Mouse (Mus musculus) heart, embryonic 15.5 days (tissue): ENCODE data around the gene Frmd7. TPM values are rescaled to one million over a fixed set of nuclear protein-coding genes. Genes with fewer than 3 reads are reported as not detected.
A peak's percentile ranks its signal among the peaks of the same experiment; 100 is the strongest.

Experiments used
- ATAC-seq: fragments of 200-750 bp; cut with Nextera tagmentation; replicated peaks from 2 replicates; pipeline ENCODE4 v1.8.0; 2017; ENCODE audit warnings: low read depth, moderate TSS enrichment; ENCODE audit not compliant: insufficient number of reproducible peaks, insufficient read depth, low FRiP score
- H3K27ac ChIP-seq: fragments of 300-500 bp; sonication (generic); 2 replicates; pipeline ENCODE4 v1.5.1; 2015; ENCODE audit warnings: mild to moderate bottlenecking, inconsistent platforms
- H3K27me3 ChIP-seq: fragments of 300-500 bp; sonication (generic); 2 replicates; pipeline ENCODE4 v1.6.1; 2015; ENCODE audit warnings: inconsistent platforms
- H3K36me3 ChIP-seq: fragments of 300-500 bp; sonication (generic); 2 replicates; pipeline ENCODE4 v1.6.1; 2015; ENCODE audit warnings: mild to moderate bottlenecking, inconsistent platforms
- H3K4me1 ChIP-seq: fragments of 300-500 bp; sonication (generic); replicated peaks from 2 replicates; pipeline ENCODE4 v1.6.1; 2015; ENCODE audit warnings: inconsistent platforms
- H3K4me2 ChIP-seq: fragments of 300-500 bp; sonication (generic); 2 replicates; pipeline ENCODE4 v1.6.1; 2015; ENCODE audit warnings: inconsistent platforms, mild to moderate bottlenecking, moderate library complexity
- H3K4me3 ChIP-seq: fragments of 300-500 bp; sonication (generic); 2 replicates; pipeline ENCODE4 v1.5.1; 2015; ENCODE audit warnings: mild to moderate bottlenecking, inconsistent platforms
- H3K9ac ChIP-seq: fragments of 300-500 bp; sonication (generic); 2 replicates; pipeline ENCODE4 v1.6.1; 2015; ENCODE audit warnings: mild to moderate bottlenecking, inconsistent platforms
- H3K9me3 ChIP-seq: fragments of 300-500 bp; sonication (generic); replicated peaks from 2 replicates; pipeline ENCODE4 v1.6.1; 2016; ENCODE audit warnings: inconsistent platforms
- WGBS: fragments of 180-500 bp; shearing (Covaris S2); methylation state at CpG from one replicate; pipeline ENCODE4 v1.1.7; 2015; ENCODE audit warnings: mixed read lengths; 5-methylcytosine and 5-hydroxymethylcytosine counted together
- polyA plus RNA-seq: library from polyadenylated mRNA; unstranded; fragments of >200 nt; fragmentation: Nextera tagmentation; extraction: Ambion mirVana; gene quantifications from 2 replicates; pipeline ENCODE4 v1.2.1, GENCODE M21; 2015

Frmd7 gene
- 0.15 and 0.23 TPM in 2 replicates for polyA plus RNA-seq

GRCm38 (mm10) chrX:50942610-50943009 is at the start of gene Frmd7:
Gene Frmd7 (minus strand): TSS chrX:50942710.
- H3K4me3 ChIP-seq = no peak within 1 kb of the TSS
- 70% methylated on average over 14 of the region's 14 CpGs for WGBS

GRCm38 (mm10) chrX:50991324-50991723 is 48.8 kb upstream of the Frmd7 start:
- H3K4me3 ChIP-seq = no peak overlapping the region
- no peaks in the 10 kb centered on the region for H3K4me1 ChIP-seq
- no peak overlapping the region for H3K9ac ChIP-seq
- 90% methylated on average over 5 of the region's 5 CpGs for WGBS
- no peak for ATAC-seq
- no peak overlapping the region for H3K27ac ChIP-seq
- H3K4me2 ChIP-seq = no peak overlapping the region
- no peaks in the 10 kb centered on the region for H3K36me3 ChIP-seq
- no peaks in the 10 kb centered on the region for H3K27me3 ChIP-seq
- no peaks in the 10 kb centered on the region for H3K9me3 ChIP-seq

More at GRCm38 (mm10) chrX:50942610-50943009, at the start of gene Frmd7:
- no peaks in the 10 kb centered on the region for H3K27me3 ChIP-seq
- no peak within 1 kb of the TSS for H3K27ac ChIP-seq
- H3K9ac ChIP-seq = no peak within 1 kb of the TSS
- H3K9me3 ChIP-seq = no peaks in the 10 kb centered on the region
- no peak within 1 kb of the TSS for H3K4me2 ChIP-seq
- H3K4me1 ChIP-seq = no peaks in the 10 kb centered on the region
- no peaks in the 10 kb centered on the region for H3K36me3 ChIP-seq
- ATAC-seq = no peak

GRCm38 (mm10) chrX:50989940-50990339 is 47.4 kb upstream of the Frmd7 start:
- Histone ChIP-seq H3K9me3 (no peaks in the 10 kb centered on the region), H3K27ac (no peak overlapping the region), H3K36me3 (no peaks in the 10 kb centered on the region), H3K9ac (no peak overlapping the region), H3K4me2 (no peak overlapping the region), H3K27me3 (no peaks in the 10 kb centered on the region), H3K4me1 (no peaks in the 10 kb centered on the region), H3K4me3 (no peak overlapping the region)
- 83% methylated on average over 6 of the region's 6 CpGs for WGBS
- no peak for ATAC-seq

- H3K9ac ChIP-seq = no peak overlapping the region
- no peaks in the 10 kb centered on the region for H3K36me3 ChIP-seq
- no peak overlapping the region for H3K4me3 ChIP-seq
- H3K27me3 ChIP-seq = no peaks in the 10 kb centered on the region
- H3K27ac ChIP-seq = no peak overlapping the region
- ATAC-seq = no peak
- H3K4me2 ChIP-seq = no peak overlapping the region
- no peaks in the 10 kb centered on the region for H3K9me3 ChIP-seq
- H3K4me1 ChIP-seq = no peaks in the 10 kb centered on the region
- 24% methylated on average over 1 of the region's 1 CpGs for WGBS
Observed at GRCm38 (mm10) chrX:50988581-50988980, 46.1 kb upstream of the Frmd7 start.

GRCm38 (mm10) chrX:50978428-50978827 is 35.9 kb upstream of the Frmd7 start:
- no peak overlapping the region for H3K27ac ChIP-seq
- 71% methylated on average over 2 of the region's 2 CpGs for WGBS
- H3K36me3 ChIP-seq = no peaks in the 10 kb centered on the region
- H3K4me1 ChIP-seq = no peaks in the 10 kb centered on the region
- H3K27me3 ChIP-seq = no peaks in the 10 kb centered on the region
- H3K4me3 ChIP-seq = no peak overlapping the region
- no peak overlapping the region for H3K4me2 ChIP-seq
- no peaks in the 10 kb centered on the region for H3K9me3 ChIP-seq
- H3K9ac ChIP-seq = no peak overlapping the region
- ATAC-seq = no peak

GRCm38 (mm10) chrX:50972145-50972544 is 29.6 kb upstream of the Frmd7 start:
- no peaks in the 10 kb centered on the region for H3K27me3 ChIP-seq
- H3K9ac ChIP-seq = no peak overlapping the region
- no peaks in the 10 kb centered on the region for H3K9me3 ChIP-seq
- H3K27ac ChIP-seq = no peak overlapping the region
- H3K4me3 ChIP-seq = no peak overlapping the region
- H3K36me3 ChIP-seq = no peaks in the 10 kb centered on the region
- WGBS = 75% methylated on average over 4 of the region's 4 CpGs
- H3K4me1 ChIP-seq = peaks cover 3% of the 10 kb centered on the region; the same call in 1 of the 2 replicates
- ATAC-seq = no peak
- H3K4me2 ChIP-seq = no peak overlapping the region

- no peak for ATAC-seq
- Histone ChIP-seq H3K27ac (no peak overlapping the region), H3K4me2 (no peak overlapping the region), H3K4me1 (peaks cover 3% of the 10 kb centered on the region; the same call in 1 of the 2 replicates), H3K27me3 (no peaks in the 10 kb centered on the region), H3K36me3 (no peaks in the 10 kb centered on the region), H3K9me3 (no peaks in the 10 kb centered on the region), H3K9ac (no peak overlapping the region), H3K4me3 (no peak overlapping the region)
- 90% methylated on average over 5 of the region's 5 CpGs for WGBS
Observed at GRCm38 (mm10) chrX:50969907-50970306, 27.4 kb upstream of the Frmd7 start.

- peak overlapping the region; percentile 77 for H3K27ac ChIP-seq
- ATAC-seq = no peak; the same call in 1 of the 2 replicates
- H3K9ac ChIP-seq = no peak overlapping the region
- no peaks in the 10 kb centered on the region for H3K36me3 ChIP-seq
- H3K4me1 ChIP-seq = peaks cover 3% of the 10 kb centered on the region; the same call in 1 of the 2 replicates
- no peak overlapping the region for H3K4me3 ChIP-seq
- no peaks in the 10 kb centered on the region for H3K27me3 ChIP-seq
- no peaks in the 10 kb centered on the region for H3K9me3 ChIP-seq
- 36% methylated on average over 10 of the region's 10 CpGs for WGBS
- no peak overlapping the region for H3K4me2 ChIP-seq
Observed at GRCm38 (mm10) chrX:50968157-50968932, 25.8 kb upstream of the Frmd7 start.

GRCm38 (mm10) chrX:50965157-50965556 is 22.6 kb upstream of the Frmd7 start:
- Histone ChIP-seq H3K4me2 (no peak overlapping the region), H3K4me1 (peaks cover 3% of the 10 kb centered on the region; the same call in 1 of the 2 replicates), H3K4me3 (no peak overlapping the region), H3K27me3 (no peaks in the 10 kb centered on the region), H3K27ac (no peak overlapping the region), H3K9ac (no peak overlapping the region), H3K9me3 (no peaks in the 10 kb centered on the region), H3K36me3 (no peaks in the 10 kb centered on the region)
- ATAC-seq = no peak
- 60% methylated on average over 3 of the region's 3 CpGs for WGBS

- Histone ChIP-seq H3K4me1 (0 out of 2 replicates have a peak, but pooled peaks cover 2% of the 10 kb centered on the region), H3K9me3 (no peaks in the 10 kb centered on the region), H3K36me3 (no peaks in the 10 kb centered on the region), H3K4me3 (no peak overlapping the region), H3K4me2 (no peak overlapping the region), H3K27ac (no peak overlapping the region), H3K9ac (no peak overlapping the region), H3K27me3 (no peaks in the 10 kb centered on the region)
- ATAC-seq = no peak
- WGBS = 34% methylated on average over 6 of the region's 6 CpGs
Observed at GRCm38 (mm10) chrX:50962955-50963354, 20.4 kb upstream of the Frmd7 start.

GRCm38 (mm10) chrX:50948633-50949032 is 6.1 kb upstream of the Frmd7 start:
- peak; percentile 64; the same call in 1 of the 2 replicates for ATAC-seq
- H3K4me2 ChIP-seq = peak overlapping the region; percentile 15; the same call in 1 of the 2 replicates
- no peaks in the 10 kb centered on the region for H3K36me3 ChIP-seq
- H3K27ac ChIP-seq = peak overlapping the region; percentile 74
- no peak overlapping the region for H3K4me3 ChIP-seq
- H3K27me3 ChIP-seq = no peaks in the 10 kb centered on the region
- 8% methylated on average over 2 of the region's 2 CpGs for WGBS
- H3K9me3 ChIP-seq = no peaks in the 10 kb centered on the region
- H3K9ac ChIP-seq = no peak overlapping the region
- no peaks in the 10 kb centered on the region for H3K4me1 ChIP-seq

GRCm38 (mm10) chrX:50948116-50948515 is 5.6 kb upstream of the Frmd7 start:
- 0 out of 2 replicates have a peak, but pooled peaks have one; percentile 18 for ATAC-seq
- WGBS = 27% methylated on average over 4 of the region's 4 CpGs
- peak overlapping the region; percentile 74 for H3K27ac ChIP-seq

More at GRCm38 (mm10) chrX:50948116-50948515, 5.6 kb upstream of the Frmd7 start:
- H3K4me2 ChIP-seq = peak overlapping the region; percentile 15; the same call in 1 of the 2 replicates
- H3K9me3 ChIP-seq = no peaks in the 10 kb centered on the region
- no peaks in the 10 kb centered on the region for H3K27me3 ChIP-seq
- no peak overlapping the region for H3K9ac ChIP-seq
- no peak overlapping the region for H3K4me3 ChIP-seq
- H3K36me3 ChIP-seq = no peaks in the 10 kb centered on the region
- H3K4me1 ChIP-seq = no peaks in the 10 kb centered on the region
